Mouse (Mus musculus) NIH3T3 (cell line): ENCODE results near the gene 1700001O22Rik.

Experiments used
- DNase-seq: peaks from one replicate; pipeline ENCODE4 v3.0.0-alpha.2; 2012; ENCODE audit warnings: low read depth

The 1700001O22Rik gene

GRCm38 (mm10) chr2:30803604-30804003 is at the start of gene 1700001O22Rik:
Gene 1700001O22Rik (minus strand): TSS chr2:30803661.
- no peak for DNase-seq

- peak; percentile 42 for DNase-seq
These were observed 49.4 kb upstream of the 1700001O22Rik start for GRCm38 (mm10) chr2:30852771-30853313.

GRCm38 (mm10) chr2:30850581-30850980 is 47.1 kb upstream of the 1700001O22Rik start:
- DNase-seq: no peak

GRCm38 (mm10) chr2:30848184-30848583 is 44.7 kb upstream of the 1700001O22Rik start:
- DNase-seq: peak; percentile 81

- no peak for DNase-seq
These were observed 43.3 kb upstream of the 1700001O22Rik start for GRCm38 (mm10) chr2:30846723-30847122.

GRCm38 (mm10) chr2:30846236-30846635 is 42.8 kb upstream of the 1700001O22Rik start:
- peak; percentile 61 for DNase-seq

- DNase-seq: peak; percentile 74
These were observed 42.0 kb upstream of the 1700001O22Rik start for GRCm38 (mm10) chr2:30845152-30846070.

- peak; percentile 75 for DNase-seq
These were observed 39.2 kb upstream of the 1700001O22Rik start for GRCm38 (mm10) chr2:30842615-30843014.

- DNase-seq: no peak
These were observed 33.0 kb upstream of the 1700001O22Rik start for GRCm38 (mm10) chr2:30836238-30836990.

GRCm38 (mm10) chr2:30834373-30835022 is 31.0 kb upstream of the 1700001O22Rik start, which contains the start of gene Prrx2:
Gene Prrx2 (plus strand): TSS chr2:30834972.
- no peak for DNase-seq

- DNase-seq: peak; percentile 89
These were observed 30.2 kb upstream of the 1700001O22Rik start for GRCm38 (mm10) chr2:30833644-30834043.

GRCm38 (mm10) chr2:30830283-30830795 is 26.9 kb upstream of the 1700001O22Rik start, which contains the start of gene Asb6:
Gene Asb6 (minus strand): TSS chr2:30830333.
- no peak for DNase-seq

GRCm38 (mm10) chr2:30829315-30829714 is 25.9 kb upstream of the 1700001O22Rik start:
- DNase-seq: peak; percentile 71

GRCm38 (mm10) chr2:30827749-30828475 is 24.5 kb upstream of the 1700001O22Rik start:
- DNase-seq: peak; percentile 98

- DNase-seq: peak; percentile 91
These were observed 23.6 kb upstream of the 1700001O22Rik start for GRCm38 (mm10) chr2:30826825-30827748.

GRCm38 (mm10) chr2:30823385-30824153 is 20.1 kb upstream of the 1700001O22Rik start:
- DNase-seq: peak; percentile 77

- no peak for DNase-seq
These were observed 19.0 kb upstream of the 1700001O22Rik start for GRCm38 (mm10) chr2:30822460-30822859.

GRCm38 (mm10) chr2:30821073-30821472 is 17.6 kb upstream of the 1700001O22Rik start:
- DNase-seq: no peak

- no peak for DNase-seq
These were observed 16.4 kb upstream of the 1700001O22Rik start for GRCm38 (mm10) chr2:30819873-30820272.
